Mouse (Mus musculus): ENCODE data around the gene Ift80. TPM values are rescaled to one million over a fixed set of nuclear protein-coding genes. Genes with fewer than 3 reads are reported as not detected.
"Not testable (repeated sequence)": the region's sequence is repeated elsewhere in the genome, so short reads cannot be mapped to it uniquely, and the experiment has no call there.

The Ift80 gene
- polyA plus RNA-seq, 1 experiment from 2014 or later: 1.8 TPM

GRCm38 (mm10) chr3:69020764-69021163 is 16.4 kb upstream of the Ift80 start:
- H3K27ac ChIP-seq (ENCODE audit: low read depth, low read length): no peak overlapping the region
- no peak for TF ChIP-seq CTCF (IDR thresholded peaks at IDR 0.05; ENCODE audit: low read depth)
- no peak overlapping the region for H3K4me2 ChIP-seq (replicated peaks; ENCODE audit: low read depth)
- ATAC-seq: no peak
- H3K27me3 ChIP-seq (replicated peaks; ENCODE audit: control insufficient read depth, insufficient read depth, low read length): no peaks in the 10 kb centered on the region
- peaks cover 48% of the 10 kb centered on the region for H3K36me3 ChIP-seq (ENCODE audit: control insufficient read depth, insufficient read depth)
- no peak overlapping the region for H3K9ac ChIP-seq (ENCODE audit: low read depth, low read length)
- H3K4me1 ChIP-seq (replicated peaks; ENCODE audit: control insufficient read depth, insufficient read depth, low read length): no peaks in the 10 kb centered on the region
- H3K4me3 ChIP-seq (ENCODE audit: low read depth, low read length): no peak overlapping the region
- H3K9me3 ChIP-seq (ENCODE audit: control insufficient read depth): no peaks in the 10 kb centered on the region

GRCm38 (mm10) chr3:69020285-69020684 is 15.9 kb upstream of the Ift80 start:
- WGBS: 89% methylated on average over 2 of the region's 2 CpGs
- Histone ChIP-seq H3K4me2 (replicated peaks; ENCODE audit: low read depth) (no peak overlapping the region), H3K9me3 (ENCODE audit: control insufficient read depth) (no peaks in the 10 kb centered on the region), H3K4me1 (replicated peaks; ENCODE audit: control insufficient read depth, insufficient read depth, low read length) (no peaks in the 10 kb centered on the region), H3K27me3 (replicated peaks; ENCODE audit: control insufficient read depth, insufficient read depth, low read length) (no peaks in the 10 kb centered on the region), H3K36me3 (ENCODE audit: control insufficient read depth, insufficient read depth) (peaks cover 45% of the 10 kb centered on the region), H3K9ac (ENCODE audit: low read depth, low read length) (no peak overlapping the region), H3K4me3 (ENCODE audit: low read depth, low read length) (no peak overlapping the region), H3K27ac (ENCODE audit: low read depth, low read length) (no peak overlapping the region)
- TF ChIP-seq CTCF (IDR thresholded peaks at IDR 0.05; ENCODE audit: low read depth): peak; percentile 57
- no peak for ATAC-seq

GRCm38 (mm10) chr3:69018635-69019034 is 14.3 kb upstream of the Ift80 start:
- not testable (repeated sequence) for H3K27ac ChIP-seq (ENCODE audit: low read depth, low read length); H3K4me1 ChIP-seq (replicated peaks; ENCODE audit: control insufficient read depth, insufficient read depth, low read length); H3K4me2 ChIP-seq (replicated peaks; ENCODE audit: low read depth); ATAC-seq; H3K9me3 ChIP-seq (ENCODE audit: control insufficient read depth); H3K9ac ChIP-seq (ENCODE audit: low read depth, low read length); H3K27me3 ChIP-seq (replicated peaks; ENCODE audit: control insufficient read depth, insufficient read depth, low read length); H3K4me3 ChIP-seq (ENCODE audit: low read depth, low read length)
- 98% methylated on average over 2 of the region's 2 CpGs for WGBS
- peaks cover 46% of the 10 kb centered on the region for H3K36me3 ChIP-seq (ENCODE audit: control insufficient read depth, insufficient read depth)

- WGBS: 87% methylated on average over 3 of the region's 3 CpGs
- no peak for ATAC-seq
- H3K36me3 ChIP-seq (ENCODE audit: control insufficient read depth, insufficient read depth): peaks cover 42% of the 10 kb centered on the region
These were observed 12.8 kb upstream of the Ift80 start for GRCm38 (mm10) chr3:69017181-69017580.

GRCm38 (mm10) chr3:69008873-69009272 is 4.5 kb upstream of the Ift80 start:
- no peak overlapping the region for H3K4me3 ChIP-seq (ENCODE audit: low read depth, low read length)
- no peak overlapping the region for H3K27ac ChIP-seq (ENCODE audit: low read depth, low read length)
- H3K4me2 ChIP-seq (replicated peaks; ENCODE audit: low read depth): no peak overlapping the region
- no peak overlapping the region for H3K9ac ChIP-seq (ENCODE audit: low read depth, low read length)
- no peak for TF ChIP-seq CTCF (IDR thresholded peaks at IDR 0.05; ENCODE audit: low read depth)
- H3K9me3 ChIP-seq (ENCODE audit: control insufficient read depth): no peaks in the 10 kb centered on the region
- peaks cover 6% of the 10 kb centered on the region; the same call in 1 of the 2 replicates for H3K36me3 ChIP-seq (ENCODE audit: control insufficient read depth, insufficient read depth)
- H3K4me1 ChIP-seq (replicated peaks; ENCODE audit: control insufficient read depth, insufficient read depth, low read length): no peaks in the 10 kb centered on the region; the same call in 1 of the 2 replicates
- ATAC-seq: no peak
- H3K27me3 ChIP-seq (replicated peaks; ENCODE audit: control insufficient read depth, insufficient read depth, low read length): no peaks in the 10 kb centered on the region
- 75% methylated on average over 2 of the region's 2 CpGs for WGBS

More at GRCm38 (mm10) chr3:69017181-69017580, 12.8 kb upstream of the Ift80 start:
- no peak overlapping the region for H3K4me3 ChIP-seq (ENCODE audit: low read depth, low read length)
- TF ChIP-seq CTCF (IDR thresholded peaks at IDR 0.05; ENCODE audit: low read depth): no peak
- H3K27ac ChIP-seq (ENCODE audit: low read depth, low read length): no peak overlapping the region
- H3K4me1 ChIP-seq (replicated peaks; ENCODE audit: control insufficient read depth, insufficient read depth, low read length): no peaks in the 10 kb centered on the region
- H3K9ac ChIP-seq (ENCODE audit: low read depth, low read length): no peak overlapping the region
- no peaks in the 10 kb centered on the region for H3K27me3 ChIP-seq (replicated peaks; ENCODE audit: control insufficient read depth, insufficient read depth, low read length)
- H3K9me3 ChIP-seq (ENCODE audit: control insufficient read depth): no peaks in the 10 kb centered on the region
- no peak overlapping the region for H3K4me2 ChIP-seq (replicated peaks; ENCODE audit: low read depth)

- peak overlapping the region; percentile 84 for H3K9ac ChIP-seq (ENCODE audit: low read depth, low read length)
- no peaks in the 10 kb centered on the region; the same call in 1 of the 2 replicates for H3K4me1 ChIP-seq (replicated peaks; ENCODE audit: control insufficient read depth, insufficient read depth, low read length)
- H3K27me3 ChIP-seq (replicated peaks; ENCODE audit: control insufficient read depth, insufficient read depth, low read length): no peaks in the 10 kb centered on the region
- 3% methylated on average over 21 of the region's 21 CpGs for WGBS
- H3K9me3 ChIP-seq (ENCODE audit: control insufficient read depth): no peaks in the 10 kb centered on the region
- TF ChIP-seq CTCF (IDR thresholded peaks at IDR 0.05; ENCODE audit: low read depth): no peak
- H3K27ac ChIP-seq (ENCODE audit: low read depth, low read length): peak overlapping the region; percentile 88; the same call in 1 of the 2 replicates
- ATAC-seq: no peak
- no peaks in the 10 kb centered on the region for H3K36me3 ChIP-seq (ENCODE audit: control insufficient read depth, insufficient read depth)
- peak overlapping the region; percentile 85 for H3K4me2 ChIP-seq (replicated peaks; ENCODE audit: low read depth)
- peak overlapping the region; percentile 98 for H3K4me3 ChIP-seq (ENCODE audit: low read depth, low read length)
These were observed 1.9 kb upstream of the Ift80 start for GRCm38 (mm10) chr3:69006246-69006760.

Data from intestine, postnatal 0 days (tissue).